Mouse (Mus musculus): Measurements from ENCODE around the gene Sik2.

Sik2 gene

GRCm38 (mm10) chr9:50929986-50930385 lies 78.9 kb downstream of the Sik2 start:
- CTCF ChIA-PET, result no interaction called here
- POLR2A ChIA-PET, result interaction anchor here in 1 of 4 experiments (0.5 kb wide), 1 partner anchor 260 kb away, joined by 5 read pairs; no protein-coding TSS in a partner anchor

GRCm38 (mm10) chr9:50925801-50926200 lies 83.1 kb downstream of the Sik2 start:
- ChIA-PET POLR2A (interaction anchor here in 1 of 4 experiments (0.9 kb wide), 1 partner anchor 10 kb away, joined by 3 read pairs; no protein-coding TSS in a partner anchor), CTCF (no interaction called here)

- ChIA-PET POLR2A (interaction anchor here in 1 of 4 experiments (1.6 kb wide), 1 partner anchor 10 kb away, joined by 3 read pairs; no protein-coding TSS in a partner anchor), CTCF (no interaction called here)
Observed at GRCm38 (mm10) chr9:50924454-50924853, 84.4 kb downstream of the Sik2 start.

DNA sequence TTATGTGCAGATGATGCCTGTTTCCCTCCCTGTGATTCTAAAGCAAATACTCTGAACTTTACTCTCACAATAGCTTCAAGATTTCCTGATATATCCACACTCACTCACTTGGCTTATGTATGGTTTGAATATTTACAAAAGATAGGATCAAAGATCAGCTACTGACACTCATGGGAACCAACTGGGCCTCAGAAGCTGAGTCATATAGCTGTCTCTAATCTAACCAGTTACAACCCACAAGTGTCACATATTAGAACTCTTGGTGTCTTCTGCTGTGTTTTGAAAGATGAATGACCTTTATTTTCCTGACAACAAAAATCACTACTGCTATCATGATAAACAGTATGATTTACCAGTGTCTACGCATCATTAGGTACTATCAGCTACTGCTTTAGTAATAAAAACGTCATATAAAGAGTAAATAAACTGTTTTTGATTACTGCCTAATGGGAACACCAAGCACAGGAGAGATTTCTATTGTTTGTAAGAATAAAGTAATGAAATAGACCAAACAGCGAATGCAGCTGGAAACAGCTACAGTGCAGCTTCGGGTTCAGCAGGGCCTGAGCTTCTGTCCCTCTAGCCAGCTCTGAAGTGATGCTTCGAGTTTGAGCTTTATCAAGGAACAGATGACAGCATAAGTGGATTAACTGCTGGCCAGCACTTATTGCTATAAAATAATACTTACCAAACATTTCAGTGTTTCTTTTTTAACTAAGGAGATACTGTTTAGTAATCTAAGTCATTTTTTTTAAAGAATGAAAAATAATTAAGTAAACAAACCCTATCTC lies 86.3 kb downstream of the Sik2 start:
- POLR2A ChIA-PET, result interaction anchor here in 1 of 4 experiments (0.6 to 1.2 kb wide), 2 partner anchors 66 to 73 kb away, joined by 3 read pairs; no protein-coding TSS in a partner anchor
- CTCF ChIA-PET, result interaction anchor here in 2 of 4 experiments (0.6 to 0.7 kb wide), 3 partner anchors 28 to 306 kb away, joined by 3 to 5 read pairs (median 3); no protein-coding TSS in a partner anchor

DNA sequence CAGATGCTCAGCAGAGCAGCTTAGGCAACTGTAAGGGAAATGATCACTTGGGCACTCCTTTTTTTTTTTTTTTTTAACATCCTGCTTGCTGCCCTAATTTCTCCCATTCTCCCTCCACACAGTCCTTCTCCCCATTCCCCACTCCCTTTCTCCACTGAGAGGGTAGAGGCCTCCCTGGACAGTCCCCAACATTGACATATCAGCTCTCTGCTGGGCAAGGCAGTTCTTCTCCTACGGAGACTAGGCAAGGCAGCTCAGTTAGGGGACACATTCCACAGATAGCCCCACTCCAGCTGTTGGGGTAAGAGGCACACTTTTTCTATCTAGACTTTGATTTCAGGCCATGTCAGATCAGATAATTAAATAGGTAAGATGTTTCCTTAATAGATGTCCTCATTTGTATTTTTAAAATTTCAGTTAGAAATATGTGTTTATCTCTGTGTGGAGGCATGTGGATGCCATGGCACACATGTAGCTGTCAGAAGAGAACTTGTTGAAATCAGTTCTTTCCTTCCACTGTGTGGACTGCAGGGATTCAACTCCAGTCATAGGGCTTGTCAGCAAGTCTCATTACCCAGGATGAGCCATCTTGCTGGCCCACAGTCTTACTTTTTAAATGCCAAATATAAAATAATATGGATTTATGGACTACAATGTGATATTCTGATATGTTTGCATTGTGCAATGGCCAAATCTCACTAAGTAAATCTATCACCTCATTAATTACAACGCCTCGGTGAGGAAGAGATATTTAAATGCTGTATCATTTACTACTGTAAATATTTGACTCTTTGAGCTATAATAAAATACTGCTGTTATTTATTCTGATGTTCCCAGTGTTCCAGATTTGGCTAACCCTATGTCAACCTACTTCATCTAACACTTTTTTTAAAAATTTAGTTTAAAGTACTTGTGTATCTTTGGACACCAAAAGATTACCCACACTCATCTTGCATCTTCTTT lies 87.7 kb downstream of the Sik2 start:
- ChIA-PET POLR2A (interaction anchor here in 3 of 4 experiments (0.6 to 1.0 kb wide), 3 partner anchors 17 to 327 kb away, joined by 3 to 4 read pairs (median 4); no protein-coding TSS in a partner anchor), CTCF (interaction anchor here in 1 of 4 experiments (0.5 kb wide), 1 partner anchor 60 kb away, joined by 3 read pairs; no protein-coding TSS in a partner anchor)

GRCm38 (mm10) chr9:50919554-50919953 lies 89.3 kb downstream of the Sik2 start:
- CTCF ChIA-PET, result no interaction called here
- POLR2A ChIA-PET, result no interaction called here

- ChIA-PET CTCF (no interaction called here), POLR2A (no interaction called here)
Observed at GRCm38 (mm10) chr9:50918131-50918530, 90.7 kb downstream of the Sik2 start.

DNA sequence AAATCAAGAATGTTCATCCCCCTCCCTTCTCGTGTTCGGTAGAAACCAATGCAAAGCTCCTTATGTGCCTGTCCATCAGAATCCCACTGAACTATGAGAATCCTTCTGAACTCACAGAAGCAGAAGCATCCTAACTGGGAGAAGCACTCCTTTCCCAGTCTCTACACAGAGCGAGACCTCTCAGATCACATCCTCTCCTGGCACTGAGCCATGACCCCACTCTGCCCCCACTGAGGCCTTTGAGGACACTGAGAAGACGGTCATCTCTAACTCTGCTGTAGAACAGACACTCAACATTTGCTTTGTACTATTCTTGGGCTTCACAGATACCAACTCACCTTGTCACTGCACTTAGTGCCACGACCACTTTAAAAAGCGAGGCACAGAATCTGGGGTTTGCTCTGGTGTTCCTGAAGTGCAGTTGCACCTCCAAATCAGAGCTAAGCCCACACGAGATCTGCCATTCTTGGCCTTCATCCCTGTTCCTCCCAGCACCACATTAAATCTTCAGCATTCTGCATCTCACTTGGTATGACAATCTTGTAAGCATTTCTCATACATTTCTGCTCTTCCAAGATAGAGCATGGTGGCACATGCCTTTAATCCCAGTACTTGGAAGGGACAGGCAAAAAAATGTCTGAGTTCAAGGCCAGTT lies 96.9 kb downstream of the Sik2 start:
- ChIA-PET POLR2A (interaction anchor here in 1 of 4 experiments (1.5 to 1.8 kb wide), 2 partner anchors 10 to 25 kb away, joined by 3 to 4 read pairs; no protein-coding TSS in a partner anchor), CTCF (no interaction called here)

DNA sequence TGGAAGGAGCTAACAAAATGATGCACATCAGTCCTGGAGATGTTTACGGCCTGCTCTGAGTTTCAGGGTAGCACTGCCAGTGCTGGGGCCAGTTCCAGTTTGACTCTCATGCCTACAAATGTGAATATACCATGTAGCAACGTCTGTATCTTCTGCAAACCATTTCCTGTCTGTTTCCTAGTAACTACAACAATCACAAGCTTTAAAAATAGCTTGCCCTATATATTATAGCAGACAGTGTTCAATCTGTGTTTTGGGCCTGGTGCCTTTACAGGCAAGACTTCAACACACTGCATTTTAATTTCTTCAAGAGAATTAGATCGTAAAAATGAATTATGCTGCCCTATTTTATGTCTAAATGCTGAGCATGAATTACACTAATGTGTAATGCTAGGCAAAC lies 103.6 kb downstream of the Sik2 start:
- POLR2A ChIA-PET, result interaction anchor here in 1 of 4 experiments (1.2 kb wide), 1 partner anchor 10 kb away, joined by 3 read pairs; no protein-coding TSS in a partner anchor
- CTCF ChIA-PET, result no interaction called here

GRCm38 (mm10) chr9:50904196-50904847 lies 104.6 kb downstream of the Sik2 start:
- ChIA-PET CTCF (no interaction called here), POLR2A (interaction anchor here in 2 of 4 experiments (0.7 to 1.0 kb wide), 4 partner anchors 16 to 1381 kb away, joined by 3 to 4 read pairs (median 3); no protein-coding TSS in a partner anchor)

GRCm38 (mm10) chr9:50900026-50900920 lies 108.6 kb downstream of the Sik2 start:
- ChIA-PET POLR2A (interaction anchor here in 1 of 4 experiments (1.0 to 2.9 kb wide), 5 partner anchors 10 to 43 kb away, joined by 3 to 10 read pairs (median 3); no protein-coding TSS in a partner anchor), CTCF (interaction anchor here in 2 of 4 experiments (0.5 to 1.1 kb wide), 2 partner anchors 107 to 262 kb away, joined by 3 to 5 read pairs; no protein-coding TSS in a partner anchor)

- POLR2A ChIA-PET, result interaction anchor here in 1 of 4 experiments (1.5 to 2.1 kb wide), 3 partner anchors 10 to 36 kb away, joined by 3 to 6 read pairs (median 4); no protein-coding TSS in a partner anchor
Observed at GRCm38 (mm10) chr9:50893665-50894064, 115.2 kb downstream of the Sik2 start.

GRCm38 (mm10) chr9:50890494-50891090 lies 118.3 kb downstream of the Sik2 start:
- ChIA-PET POLR2A (interaction anchor here in 2 of 4 experiments (0.6 to 0.7 kb wide), 2 partner anchors 11 to 91 kb away, joined by 3 read pairs; no protein-coding TSS in a partner anchor), CTCF (no interaction called here)

More at GRCm38 (mm10) chr9:50893665-50894064, 115.2 kb downstream of the Sik2 start:
- CTCF ChIA-PET, result interaction anchor here in 2 of 4 experiments (0.6 kb wide), 3 partner anchors 30 to 1773 kb away, joined by 3 to 8 read pairs (median 3); no protein-coding TSS in a partner anchor

DNA sequence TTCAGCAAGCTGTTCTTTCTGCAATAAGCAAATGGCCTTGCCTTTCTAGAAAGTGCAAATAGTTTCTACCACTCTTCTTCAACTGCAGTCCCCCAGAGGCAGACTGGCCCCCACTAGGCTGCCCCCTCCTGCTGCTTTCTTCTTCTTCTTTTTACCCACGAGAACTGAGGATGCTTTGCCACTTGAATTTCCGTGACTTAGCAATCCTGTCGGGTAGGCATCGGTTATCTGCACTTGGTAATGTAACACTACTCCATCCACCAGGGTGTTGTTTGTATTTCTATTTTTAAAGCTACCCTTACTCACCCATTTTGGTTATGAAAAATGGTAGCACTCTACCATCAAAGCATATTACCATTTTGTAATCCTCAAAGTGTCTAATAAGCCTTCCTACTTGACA lies 118.9 kb downstream of the Sik2 start:
- ChIA-PET CTCF (no interaction called here), POLR2A (interaction anchor here in 1 of 4 experiments (0.8 to 1.5 kb wide), 2 partner anchors 8 to 16 kb away, joined by 3 to 4 read pairs; no protein-coding TSS in a partner anchor)

GRCm38 (mm10) chr9:50889211-50889610 lies 119.7 kb downstream of the Sik2 start:
- ChIA-PET CTCF (no interaction called here), POLR2A (interaction anchor here in 1 of 4 experiments (0.6 to 1.5 kb wide), 5 partner anchors 8 to 223 kb away, joined by 3 to 4 read pairs (median 3); no protein-coding TSS in a partner anchor)

- ChIA-PET POLR2A (interaction anchor here in 2 of 4 experiments (0.7 to 1.5 kb wide), 5 partner anchors 10 to 30 kb away, joined by 3 to 5 read pairs (median 4); no protein-coding TSS in a partner anchor), CTCF (no interaction called here)
Observed at GRCm38 (mm10) chr9:50887351-50887750, 121.5 kb downstream of the Sik2 start.

Measured in embryonic stem cell, embryonic (primary cell).